Mouse (Mus musculus): ENCODE results near the gene Sorbs1. TPM values are rescaled to one million over a fixed set of nuclear protein-coding genes. Genes with fewer than 3 reads are reported as not detected.

Sorbs1 gene
- polyA plus RNA-seq, 2 experiments: 11.3 to 31.0 TPM

DNA sequence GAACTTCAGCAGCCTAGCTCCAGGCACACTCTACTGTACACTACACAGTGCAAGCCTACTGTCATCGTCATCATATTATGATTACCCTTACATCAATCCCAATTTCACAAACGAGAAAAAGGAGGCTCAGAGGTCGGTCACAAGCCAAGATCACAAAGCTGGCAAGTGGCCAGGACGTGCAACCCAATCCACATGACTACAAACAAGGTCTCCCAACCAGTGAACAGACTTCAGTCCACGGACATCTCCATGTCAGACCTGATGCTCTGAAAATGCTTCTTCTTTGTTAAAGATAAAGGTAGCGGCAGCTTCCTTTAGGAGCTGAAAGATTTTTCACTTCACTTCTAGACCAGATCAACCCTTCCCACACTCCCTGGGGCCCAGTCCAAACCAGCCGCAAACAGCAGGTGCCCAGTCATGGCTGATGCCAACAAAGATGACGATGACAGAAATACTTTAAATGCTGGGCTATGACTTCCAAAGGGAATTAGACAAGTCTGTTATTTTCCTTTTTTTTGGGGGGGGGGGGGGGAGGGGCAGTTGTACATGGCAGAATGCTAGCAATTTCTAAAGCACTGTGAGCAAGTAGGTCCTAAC is 80.2 kb downstream of the Sorbs1 start:
- no peak overlapping the region for H3K4me3 ChIP-seq (ENCODE audit: insufficient read depth in 1 of 2, low read depth in 2 of 2, low read length in 2 of 2)
- H3K4me2 ChIP-seq (ENCODE audit: low read depth): no peak overlapping the region
- no peaks in the 10 kb centered on the region for H3K9me3 ChIP-seq (ENCODE audit: control insufficient read depth, low read length)
- ATAC-seq (ENCODE audit: insufficient read depth): no peak
- H3K4me1 ChIP-seq (replicated peaks; ENCODE audit: control insufficient read depth in 2 of 2, insufficient read depth in 2 of 2, low read length in 1 of 2): peaks cover 0 to 17% of the 10 kb centered on the region in 2 experiments; a peak in 3 of 4 replicates
- no peaks in the 10 kb centered on the region for H3K36me3 ChIP-seq (replicated peaks; ENCODE audit: control insufficient read depth, insufficient read depth, low read depth)
- no peaks in the 10 kb centered on the region for H3K27me3 ChIP-seq (ENCODE audit: control insufficient read depth, insufficient read depth, low read length)
- no peak for TF ChIP-seq CTCF (IDR thresholded peaks at IDR 0.05; ENCODE audit: low read depth)
- no peak for TF ChIP-seq EP300 (IDR thresholded peaks at IDR 0.05; ENCODE audit: low read depth)
- no peak overlapping the region for H3K9ac ChIP-seq (replicated peaks)
- WGBS (ENCODE audit: insufficient replicate concordance): 73% methylated on average over 8 of the region's 8 CpGs
- no peak overlapping the region for H3K27ac ChIP-seq
- no peak for DNase-seq (ENCODE audit: low read depth in 3 of 3, low spot score in 3 of 3)

DNA sequence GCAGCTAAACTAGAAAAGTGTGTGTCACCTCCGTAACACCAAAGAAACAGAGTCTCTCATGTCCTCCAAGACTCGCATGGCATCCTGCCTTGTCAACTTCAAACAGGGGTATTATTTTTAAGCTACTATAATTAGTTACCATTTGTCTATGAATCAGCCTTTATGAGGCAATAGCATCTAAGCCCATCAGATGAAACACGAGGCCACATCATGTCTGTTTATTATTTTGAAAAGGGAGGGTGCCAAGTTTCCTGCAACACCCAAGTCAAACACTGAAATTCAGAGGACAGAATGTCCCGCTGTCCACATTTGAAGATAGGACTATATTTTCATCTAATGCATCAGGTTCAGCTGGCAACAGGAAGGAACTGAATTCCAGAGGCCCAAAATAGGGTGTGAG is 81.6 kb downstream of the Sorbs1 start:
- Histone ChIP-seq H3K4me2 (ENCODE audit: low read depth) (no peak overlapping the region), H3K27me3 (ENCODE audit: control insufficient read depth, insufficient read depth, low read length) (no peaks in the 10 kb centered on the region), H3K36me3 (replicated peaks; ENCODE audit: control insufficient read depth, insufficient read depth, low read depth) (no peaks in the 10 kb centered on the region), H3K9ac (replicated peaks) (no peak overlapping the region), H3K9me3 (ENCODE audit: control insufficient read depth, low read length) (no peaks in the 10 kb centered on the region), H3K27ac (no peak overlapping the region), H3K4me3 (ENCODE audit: insufficient read depth in 1 of 2, low read depth in 2 of 2, low read length in 2 of 2) (no peak overlapping the region), H3K4me1 (replicated peaks; ENCODE audit: control insufficient read depth in 2 of 2, insufficient read depth in 2 of 2, low read length in 1 of 2) (peaks cover 0 to 6% of the 10 kb centered on the region in 2 experiments; a peak in 3 of 4 replicates)
- ATAC-seq (ENCODE audit: insufficient read depth) (no peak), DNase-seq (ENCODE audit: low read depth in 3 of 3, low spot score in 3 of 3) (no peak)
- 65% methylated on average over 4 of the region's 4 CpGs for WGBS (ENCODE audit: insufficient replicate concordance)
- TF ChIP-seq EP300 (IDR thresholded peaks at IDR 0.05; ENCODE audit: low read depth) (no peak), CTCF (IDR thresholded peaks at IDR 0.05; ENCODE audit: low read depth) (no peak)

DNA sequence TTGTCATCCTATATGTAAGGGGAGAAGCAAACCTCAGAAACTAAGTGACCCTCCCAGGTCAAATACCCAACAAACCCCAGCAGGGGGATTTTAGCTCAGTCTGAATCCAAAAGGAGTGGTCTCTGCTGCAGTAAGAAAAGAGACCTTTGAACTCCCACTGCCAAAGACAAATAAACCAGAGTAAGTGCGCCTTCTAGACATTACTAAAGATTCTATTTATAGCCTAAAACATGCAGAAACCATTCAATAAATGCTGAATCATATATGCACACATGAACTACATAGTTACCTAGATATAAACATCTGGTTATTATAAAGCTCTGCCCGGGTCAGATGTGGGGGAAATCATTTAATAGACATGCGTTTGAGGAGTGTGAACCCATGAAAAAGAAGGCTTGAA is 84.0 kb downstream of the Sorbs1 start:
- TF ChIP-seq CTCF (IDR thresholded peaks at IDR 0.05; ENCODE audit: low read depth): no peak
- no peak for TF ChIP-seq EP300 (IDR thresholded peaks at IDR 0.05; ENCODE audit: low read depth)
- Histone ChIP-seq H3K4me2 (ENCODE audit: low read depth) (no peak overlapping the region), H3K9ac (replicated peaks) (no peak overlapping the region), H3K27me3 (ENCODE audit: control insufficient read depth, insufficient read depth, low read length) (no peaks in the 10 kb centered on the region), H3K9me3 (ENCODE audit: control insufficient read depth, low read length) (no peaks in the 10 kb centered on the region), H3K36me3 (replicated peaks; ENCODE audit: control insufficient read depth, insufficient read depth, low read depth) (no peaks in the 10 kb centered on the region), H3K27ac (no peak overlapping the region), H3K4me3 (ENCODE audit: insufficient read depth in 1 of 2, low read depth in 2 of 2, low read length in 2 of 2) (no peak overlapping the region), H3K4me1 (replicated peaks; ENCODE audit: control insufficient read depth in 2 of 2, insufficient read depth in 2 of 2, low read length in 1 of 2) (peaks cover 0 to 5% of the 10 kb centered on the region in 2 experiments; a peak in 3 of 4 replicates)
- WGBS (ENCODE audit: insufficient replicate concordance): 71% methylated on average over 3 of the region's 3 CpGs
- ATAC-seq (ENCODE audit: insufficient read depth) (no peak), DNase-seq (ENCODE audit: low read depth in 3 of 3, low spot score in 3 of 3) (no peak)

DNA sequence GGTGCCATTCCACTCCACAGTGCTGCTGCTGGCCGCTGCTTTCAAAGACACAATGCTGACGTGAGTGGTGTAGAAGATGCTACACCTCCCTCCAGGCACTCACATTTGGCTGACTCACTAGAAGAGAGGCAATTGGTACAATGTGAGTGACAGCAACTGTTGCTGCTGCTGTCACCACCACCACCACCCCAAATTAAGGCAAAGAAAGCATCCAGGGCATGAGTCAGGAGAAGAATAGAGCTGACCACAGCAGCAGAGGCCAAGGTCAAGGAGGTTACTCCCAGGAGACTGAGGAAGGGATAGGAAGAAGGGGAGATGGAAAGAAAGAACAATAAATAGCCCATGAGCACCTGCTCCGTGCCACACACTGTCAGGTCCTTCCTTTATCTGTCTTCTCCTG is 84.4 kb downstream of the Sorbs1 start:
- no peak for ATAC-seq (ENCODE audit: insufficient read depth)
- 59% methylated on average over 3 of the region's 3 CpGs for WGBS (ENCODE audit: insufficient replicate concordance)
- no peak for TF ChIP-seq CTCF (IDR thresholded peaks at IDR 0.05; ENCODE audit: low read depth)
- no peak for TF ChIP-seq EP300 (IDR thresholded peaks at IDR 0.05; ENCODE audit: low read depth)

DNA sequence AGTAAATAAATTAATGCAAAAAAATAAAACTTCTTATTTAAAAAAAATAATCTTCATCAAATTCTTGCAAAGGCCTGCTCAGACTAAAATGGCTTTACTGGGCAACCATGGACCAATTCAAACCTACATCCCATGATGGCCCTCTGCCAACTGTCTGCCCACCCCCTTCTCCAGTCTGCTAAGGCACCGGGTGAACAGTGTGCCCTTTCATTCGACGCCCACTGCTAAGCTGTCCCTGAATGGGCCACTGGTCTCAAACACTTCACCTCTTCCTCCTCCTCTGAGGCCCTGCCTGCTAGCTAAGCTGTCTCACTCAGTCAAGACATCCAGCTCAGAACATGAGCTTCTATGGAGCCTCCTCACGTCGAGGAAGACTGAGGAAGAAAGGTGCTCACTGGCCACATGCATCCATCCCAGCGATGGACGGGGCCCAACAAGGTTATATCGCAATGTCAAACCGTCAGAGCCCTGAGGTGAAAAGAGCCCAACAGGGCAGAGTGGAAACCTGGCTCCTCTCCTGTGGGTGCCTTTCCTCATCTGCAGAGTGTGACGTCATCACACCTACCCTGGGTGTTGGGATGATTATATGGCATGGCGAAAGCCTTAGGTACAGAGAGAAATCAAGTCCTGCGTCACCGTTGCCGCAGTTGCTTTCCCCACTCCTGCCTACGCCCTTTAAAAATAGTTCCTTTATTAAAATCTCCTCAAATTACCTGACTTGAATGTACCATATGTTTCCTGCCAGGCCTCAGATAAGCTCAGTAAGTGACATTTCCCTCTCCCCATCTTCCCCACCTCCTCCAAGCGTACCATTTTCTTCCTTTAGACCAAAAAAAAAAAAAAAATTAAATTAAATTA is 87.2 kb downstream of the Sorbs1 start:
- WGBS (ENCODE audit: insufficient replicate concordance): 80% methylated on average over 16 of the region's 16 CpGs
- H3K27me3 ChIP-seq (ENCODE audit: control insufficient read depth, insufficient read depth, low read length): no peaks in the 10 kb centered on the region
- H3K9me3 ChIP-seq (ENCODE audit: control insufficient read depth, low read length): no peaks in the 10 kb centered on the region
- H3K27ac ChIP-seq: no peak overlapping the region
- no peak for DNase-seq (ENCODE audit: low read depth in 3 of 3, low spot score in 3 of 3)
- no peaks in the 10 kb centered on the region for H3K36me3 ChIP-seq (replicated peaks; ENCODE audit: control insufficient read depth, insufficient read depth, low read depth)
- H3K9ac ChIP-seq (replicated peaks): no peak overlapping the region
- TF ChIP-seq EP300 (IDR thresholded peaks at IDR 0.05; ENCODE audit: low read depth): no peak
- no peak for TF ChIP-seq CTCF (IDR thresholded peaks at IDR 0.05; ENCODE audit: low read depth)
- no peak overlapping the region for H3K4me3 ChIP-seq (ENCODE audit: insufficient read depth in 1 of 2, low read depth in 2 of 2, low read length in 2 of 2)
- H3K4me1 ChIP-seq (replicated peaks; ENCODE audit: control insufficient read depth in 2 of 2, insufficient read depth in 2 of 2, low read length in 1 of 2): peaks cover 0 to 5% of the 10 kb centered on the region in 2 experiments; a peak in 3 of 4 replicates
- no peak for ATAC-seq (ENCODE audit: insufficient read depth)
- H3K4me2 ChIP-seq (ENCODE audit: low read depth): no peak overlapping the region

More for the DNA sequence above, 84.4 kb downstream of the Sorbs1 start:
- no peak overlapping the region for H3K4me2 ChIP-seq (ENCODE audit: low read depth)
- H3K4me1 ChIP-seq (replicated peaks; ENCODE audit: control insufficient read depth in 2 of 2, insufficient read depth in 2 of 2, low read length in 1 of 2): peaks cover 0 to 5% of the 10 kb centered on the region in 2 experiments; a peak in 3 of 4 replicates
- no peak overlapping the region for H3K4me3 ChIP-seq (ENCODE audit: insufficient read depth in 1 of 2, low read depth in 2 of 2, low read length in 2 of 2)
- no peak for DNase-seq (ENCODE audit: low read depth in 3 of 3, low spot score in 3 of 3)
- H3K9ac ChIP-seq (replicated peaks): no peak overlapping the region
- no peaks in the 10 kb centered on the region for H3K9me3 ChIP-seq (ENCODE audit: control insufficient read depth, low read length)
- no peaks in the 10 kb centered on the region for H3K27me3 ChIP-seq (ENCODE audit: control insufficient read depth, insufficient read depth, low read length)
- H3K27ac ChIP-seq: no peak overlapping the region
- H3K36me3 ChIP-seq (replicated peaks; ENCODE audit: control insufficient read depth, insufficient read depth, low read depth): no peaks in the 10 kb centered on the region

All from liver, embryonic 14.5 days (tissue).